Mouse (Mus musculus): Measurements from ENCODE around the gene Mylk2.
A peak's percentile ranks its signal among the peaks of the same experiment; 100 is the strongest.

Gene Mylk2

GRCm38 (mm10) chr2:152914310-152915120 is 3.4 kb downstream of the Mylk2 start:
- peak; percentile 83 for DNase-seq (ENCODE audit: extremely low spot score)

GRCm38 (mm10) chr2:152915453-152915852 is 4.3 kb downstream of the Mylk2 start:
- DNase-seq (ENCODE audit: extremely low spot score), result no peak

GRCm38 (mm10) chr2:152916111-152916510 is 5.0 kb downstream of the Mylk2 start:
- no peak for DNase-seq (ENCODE audit: extremely low spot score)

- no peak for DNase-seq (ENCODE audit: extremely low spot score)
Observed at GRCm38 (mm10) chr2:152917671-152918070, 6.5 kb downstream of the Mylk2 start.

GRCm38 (mm10) chr2:152922376-152922775 is 11.2 kb downstream of the Mylk2 start:
- DNase-seq (ENCODE audit: extremely low spot score), result no peak

- DNase-seq (ENCODE audit: extremely low spot score), result no peak
Observed at GRCm38 (mm10) chr2:152923621-152924020, 12.5 kb downstream of the Mylk2 start.

GRCm38 (mm10) chr2:152924128-152924527 is 13.0 kb downstream of the Mylk2 start:
- DNase-seq (ENCODE audit: extremely low spot score), result no peak

GRCm38 (mm10) chr2:152924543-152924942 is 13.4 kb downstream of the Mylk2 start:
- no peak for DNase-seq (ENCODE audit: extremely low spot score)

- DNase-seq (ENCODE audit: extremely low spot score), result peak; percentile 77
Observed at GRCm38 (mm10) chr2:152925189-152925872, 14.2 kb downstream of the Mylk2 start.

- DNase-seq (ENCODE audit: extremely low spot score), result no peak
Observed at GRCm38 (mm10) chr2:152926896-152927295, 15.7 kb downstream of the Mylk2 start.

GRCm38 (mm10) chr2:152927371-152927770 is 16.2 kb downstream of the Mylk2 start:
- DNase-seq (ENCODE audit: extremely low spot score), result no peak

GRCm38 (mm10) chr2:152928219-152928987 is 17.3 kb downstream of the Mylk2 start:
- no peak for DNase-seq (ENCODE audit: extremely low spot score)

- no peak for DNase-seq (ENCODE audit: extremely low spot score)
Observed at GRCm38 (mm10) chr2:152928988-152929370, 17.8 kb downstream of the Mylk2 start.

GRCm38 (mm10) chr2:152930276-152930675 is 19.1 kb downstream of the Mylk2 start:
- no peak for DNase-seq (ENCODE audit: extremely low spot score)

GRCm38 (mm10) chr2:152931456-152932160 is 20.5 kb downstream of the Mylk2 start:
- DNase-seq (ENCODE audit: extremely low spot score), result no peak

- no peak for DNase-seq (ENCODE audit: extremely low spot score)
Observed at GRCm38 (mm10) chr2:152933048-152933447, 21.9 kb downstream of the Mylk2 start, which contains the start of gene Foxs1. Gene Foxs1 (minus strand): TSS chr2:152933208.

GRCm38 (mm10) chr2:152933614-152934013 is 22.5 kb downstream of the Mylk2 start:
- peak; percentile 62 for DNase-seq (ENCODE audit: extremely low spot score)

GRCm38 (mm10) chr2:152939846-152940245 is 28.7 kb downstream of the Mylk2 start:
- DNase-seq (ENCODE audit: extremely low spot score), result no peak

- no peak for DNase-seq (ENCODE audit: extremely low spot score)
Observed at GRCm38 (mm10) chr2:152941106-152941505, 30.0 kb downstream of the Mylk2 start.

GRCm38 (mm10) chr2:152941776-152942175 is 30.6 kb downstream of the Mylk2 start:
- no peak for DNase-seq (ENCODE audit: extremely low spot score)

GRCm38 (mm10) chr2:152942898-152943515 is 31.9 kb downstream of the Mylk2 start:
- no peak for DNase-seq (ENCODE audit: extremely low spot score)
